Mouse (Mus musculus): ENCODE results near the gene Hist1h2bh.

DNA sequence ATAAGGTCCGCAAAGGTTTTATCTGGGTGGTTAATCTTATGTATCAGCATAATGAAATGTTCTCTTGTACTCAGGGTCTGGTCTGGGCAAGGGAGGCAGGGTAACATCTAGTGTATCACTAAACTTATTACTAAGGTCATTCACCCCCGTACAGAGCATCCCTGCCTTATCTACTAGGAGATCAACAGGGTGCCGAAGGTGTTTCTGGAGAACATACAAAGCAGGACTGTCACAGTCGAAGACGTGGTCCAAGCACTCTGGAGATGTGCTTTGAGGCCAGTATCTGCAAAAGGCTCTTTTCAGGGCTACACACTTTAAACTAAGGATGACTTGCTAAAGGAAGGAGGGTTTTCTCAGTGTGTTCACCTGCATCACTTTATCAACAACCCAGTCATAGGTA is 3.5 kb upstream of the Hist1h2bh start:
- TF ChIP-seq POLR2A (IDR thresholded peaks at IDR 0.05; ENCODE audit: insufficient read length, low read depth) (no peak), SRF (IDR thresholded peaks at IDR 0.05; ENCODE audit: control insufficient read depth, insufficient read length, low read depth) (no peak), TCF3 (IDR thresholded peaks at IDR 0.05; ENCODE audit: insufficient read length, low read depth) (no peak)

Data from myocyte (in vitro differentiated cells).